Mouse (Mus musculus) left cerebral cortex, adult 18-20 months (tissue): ENCODE data around the gene 2210016L21Rik. TPM values are rescaled to one million over a fixed set of nuclear protein-coding genes. Genes with fewer than 3 reads are reported as not detected.
A peak's percentile ranks its signal among the peaks of the same experiment; 100 is the strongest.

ENCODE experiments used
- DNase-seq, 2 experiments: peaks; one replicate each; pipeline ENCODE4 v3.0.0; 2021 to 2022; ENCODE audit warnings: low spot score in 2 of 2, mixed read lengths in 1 of 2
- total RNA-seq, 2 experiments: library from RNA; stranded (reverse); gene quantifications; 2 replicates each; pipeline ENCODE4 v1.2.3; 2021

2210016L21Rik gene
- total RNA-seq, 2 experiments from 2014 or later = 207 to 236 TPM

GRCm38 (mm10) chr5:114976935-114977334 is 35.0 kb downstream of the 2210016L21Rik start:
- DNase-seq = no peak

- peak in 1 of 2 experiments; percentile 18 for DNase-seq
Measured at GRCm38 (mm10) chr5:114978473-114978872, 36.5 kb downstream of the 2210016L21Rik start.

DNA sequence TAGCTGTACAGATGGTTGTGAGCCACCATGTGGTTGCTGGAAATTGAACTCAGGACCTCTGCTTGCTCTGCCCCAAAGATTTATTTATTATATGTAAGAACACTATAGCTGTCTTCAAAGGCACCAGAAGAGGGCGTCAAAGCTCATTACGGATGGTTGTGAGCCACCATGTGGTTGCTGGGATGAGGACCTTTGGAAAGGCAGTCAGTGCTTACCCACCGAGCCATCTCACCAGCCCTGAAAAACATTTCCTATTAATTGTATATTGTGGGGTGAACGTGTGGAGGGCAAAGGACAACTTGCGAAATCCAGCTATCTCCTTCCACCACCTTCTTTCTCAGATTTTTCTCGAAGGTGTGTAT is 36.9 kb downstream of the 2210016L21Rik start:
- DNase-seq = peak in 1 of 2 experiments; percentile 25

DNA sequence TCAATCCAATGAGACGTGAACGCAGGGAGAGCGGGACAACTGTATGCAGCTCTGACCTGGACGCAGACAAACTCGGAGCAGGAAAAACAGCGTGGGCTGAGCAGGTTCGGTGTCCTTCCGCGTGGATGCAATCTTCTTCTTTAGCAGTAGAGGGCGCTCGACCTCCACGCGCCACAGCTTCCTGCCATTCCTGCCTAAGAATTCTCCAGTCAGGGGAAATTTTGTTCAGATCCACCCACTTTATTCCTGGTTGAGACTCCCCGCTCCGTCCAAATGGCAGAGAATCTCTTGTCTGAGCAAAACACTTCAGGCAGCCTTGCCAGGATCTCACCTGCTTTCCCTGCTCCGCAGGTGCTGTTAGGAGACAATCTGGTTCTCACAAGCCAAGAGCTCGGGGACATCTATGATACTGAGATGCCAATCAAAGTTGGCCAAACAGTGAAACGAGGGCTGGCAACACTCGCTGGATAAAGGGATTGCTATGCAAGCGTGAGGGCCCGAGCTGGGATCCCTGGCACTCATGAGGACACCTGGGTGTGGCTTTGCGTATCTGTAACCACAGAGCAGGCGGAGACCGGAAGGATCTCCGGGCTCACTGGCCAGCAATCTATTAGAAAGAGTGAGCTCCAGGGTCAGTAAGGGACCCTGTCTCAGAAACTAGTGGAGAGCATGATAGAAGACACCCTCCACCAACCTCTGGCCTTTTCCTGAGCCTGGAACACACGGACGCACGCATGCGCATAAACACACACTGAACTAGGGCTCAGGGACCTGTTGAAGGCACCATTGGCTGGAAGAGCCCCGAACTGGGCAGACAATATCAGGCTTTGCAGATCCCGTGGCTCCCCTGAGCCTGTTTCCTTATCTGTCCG is 37.5 kb downstream of the 2210016L21Rik start:
- DNase-seq = peak; percentile 73 to 83

DNA sequence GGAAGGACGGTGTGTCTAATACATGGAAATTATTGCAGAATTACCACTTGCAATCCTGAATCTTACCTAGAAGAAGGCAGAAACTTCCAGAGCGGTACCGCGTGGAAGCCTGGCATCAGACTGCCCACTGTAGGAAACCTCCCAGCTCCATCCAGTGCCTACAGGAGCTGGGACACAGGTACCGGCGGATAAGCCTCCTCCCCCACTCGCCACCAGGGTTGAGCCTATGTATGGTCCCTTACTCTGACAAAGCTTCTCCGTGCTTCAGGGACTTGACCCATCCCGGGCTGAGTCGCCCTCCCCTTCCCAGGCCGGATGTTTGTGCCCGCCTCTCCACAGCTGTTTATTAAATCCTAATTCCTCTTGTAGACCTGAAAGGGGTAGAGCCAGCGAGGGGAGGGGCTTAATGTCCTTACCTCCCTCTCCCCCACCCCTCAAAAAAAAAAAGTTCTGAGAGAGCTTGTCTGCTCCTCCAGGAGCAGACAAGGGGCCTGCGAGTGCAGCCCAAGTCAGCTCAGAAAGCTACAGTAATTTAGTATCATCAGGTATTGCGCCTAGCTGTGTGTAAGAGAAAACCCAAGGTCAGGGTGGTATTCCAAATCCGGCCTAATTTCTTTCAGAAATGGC is 38.3 kb downstream of the 2210016L21Rik start:
- no peak for DNase-seq

- DNase-seq = no peak
Measured at GRCm38 (mm10) chr5:114982001-114982400, 40.0 kb downstream of the 2210016L21Rik start.

DNA sequence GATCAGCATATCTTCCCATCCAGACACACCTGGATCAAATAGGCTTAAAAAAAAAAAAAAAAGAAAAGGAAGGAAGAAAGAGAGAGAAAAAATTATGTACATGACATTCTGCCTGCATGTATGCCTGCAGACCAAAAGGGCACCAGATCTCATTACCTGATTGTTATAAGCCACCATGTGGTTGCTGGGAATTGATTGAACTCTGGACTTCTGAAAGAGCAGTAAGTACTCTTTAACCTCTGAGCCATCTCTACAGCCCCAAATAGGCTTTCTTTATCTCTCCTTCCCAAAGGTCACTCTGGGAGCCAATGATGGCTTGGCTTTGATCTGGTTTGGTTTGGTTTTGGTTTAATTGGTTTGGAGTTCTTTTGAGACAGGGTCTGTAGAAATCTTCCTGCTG is 43.1 kb downstream of the 2210016L21Rik start:
- no peak for DNase-seq

- DNase-seq = no peak
Measured at GRCm38 (mm10) chr5:114996447-114996846, 54.5 kb downstream of the 2210016L21Rik start.

- no peak for DNase-seq
Measured at GRCm38 (mm10) chr5:114997327-114997726, 55.4 kb downstream of the 2210016L21Rik start.

Other genes starting within 250 kb of the 2210016L21Rik start
- 10 to 100 TPM; 11.2 to 12.3 TPM for gene Tchp, start 234.4 kb upstream of the 2210016L21Rik start, total RNA-seq
- 10 to 100 TPM; 31.2 to 33.8 TPM for gene Ankrd13a, start 167.5 kb upstream of the 2210016L21Rik start, total RNA-seq
- 10 to 100 TPM; 39.2 to 49.6 TPM for gene Git2, start 166.6 kb upstream of the 2210016L21Rik start, total RNA-seq
- gene 1500011B03Rik, start 118.7 kb upstream of the 2210016L21Rik start, total RNA-seq = 100 to 1,000 TPM; 160 to 161 TPM
- gene 4930519G04Rik, start 88.5 kb upstream of the 2210016L21Rik start, total RNA-seq = not detected
- 1 to 10 TPM in 1 of 2 experiments, under 1 TPM in 1; 0.74 to 1.2 TPM for gene Gm9936, start 83.5 kb upstream of the 2210016L21Rik start, total RNA-seq
- 1 to 10 TPM; 1.8 to 2.3 TPM for gene Oasl2, start 45.2 kb upstream of the 2210016L21Rik start, total RNA-seq
- under 1 TPM; 0.21 to 0.35 TPM for gene Oasl1, start 18.9 kb upstream of the 2210016L21Rik start, total RNA-seq
- not detected for gene Hnf1a, start 28.9 kb downstream of the 2210016L21Rik start, total RNA-seq
- gene Sppl3, start 69.0 kb downstream of the 2210016L21Rik start, total RNA-seq = 10 to 100 TPM; 84.8 to 85.4 TPM
- not detected for gene Gm10401, start 156.1 kb downstream of the 2210016L21Rik start, total RNA-seq
- 1 to 10 TPM; 7.9 to 8.7 TPM for gene Acads, start 177.2 kb downstream of the 2210016L21Rik start, total RNA-seq
- 10 to 100 TPM; 28.8 to 28.9 TPM for gene Unc119b, start 192.8 kb downstream of the 2210016L21Rik start, total RNA-seq
- 10 to 100 TPM; 88.6 to 93.5 TPM for gene Mlec, start 216.0 kb downstream of the 2210016L21Rik start, total RNA-seq